In genomic region chr7:143408615-143409021, GRCm38 (mm10) we compare ENCODE assay signal across 9 mouse cellular contexts. TPM values are rescaled to one million over a fixed set of nuclear protein-coding genes. Genes with fewer than 3 reads are reported as not detected.
DNase-seq lines count a peak whose midpoint lies in the region; ATAC-seq lines count a peak whose summit lies in the region.
"Had no signal": no experiment of that assay in that cellular context is flagged by ENCODE, and none has a peak within 500 bp of the region (broad histone marks: within the 10 kb centered on the region; RNA-seq: fewer than 3 reads in every experiment).

No protein-coding gene starts in this region.

- 35% methylated on average over 13 of the region's 13 CpGs for WGBS in embryonic facial prominence, embryonic 14.5 days
- WGBS in hindbrain, embryonic 12.5 days: 47% methylated on average over 13 of the region's 13 CpGs

- H3K4me3 ChIP-seq in embryonic facial prominence, embryonic 14.5 days (ENCODE audit: low read depth, low read length): no peak overlapping the region
- no peak overlapping the region for H3K4me3 ChIP-seq in hindbrain, embryonic 12.5 days

- peak; percentile 46 for DNase-seq in adrenal gland, adult 2 months
- no peak for DNase-seq in adrenal gland, adult 18-20 months (ENCODE audit: low spot score in 2 of 2)
- peak; percentile 91 for DNase-seq in embryonic facial prominence, embryonic 14.5 days (ENCODE audit: low spot score)
- peak; percentile 70 for DNase-seq in lung, postnatal 36 days
- DNase-seq in right cerebral cortex, postnatal 36 days (ENCODE audit: low spot score in 2 of 2): no peak
- DNase-seq in spleen, adult 12 weeks (ENCODE audit: low spot score): no peak
- no peak for DNase-seq in layer of hippocampus, postnatal 25 days (ENCODE audit: extremely low spot score in 1 of 2, low spot score in 1 of 2)
- DNase-seq: thymus, adult 2 months had no signal

- H3K9me3 ChIP-seq in embryonic facial prominence, embryonic 14.5 days (ENCODE audit: control insufficient read depth, low read length): no peaks in the 10 kb centered on the region
- no peaks in the 10 kb centered on the region for H3K9me3 ChIP-seq in hindbrain, embryonic 12.5 days (replicated peaks)

- no peak overlapping the region for H3K4me2 ChIP-seq in embryonic facial prominence, embryonic 14.5 days (ENCODE audit: low read depth, low read length)
- no peak overlapping the region for H3K4me2 ChIP-seq in hindbrain, embryonic 12.5 days (replicated peaks)

- no peak overlapping the region for H3K9ac ChIP-seq in embryonic facial prominence, embryonic 14.5 days (ENCODE audit: low read depth, low read length)
- H3K9ac ChIP-seq in hindbrain, embryonic 12.5 days: peak overlapping the region; percentile 32; the same call in 1 of the 2 replicates

- no peaks in the 10 kb centered on the region for H3K27me3 ChIP-seq in embryonic facial prominence, embryonic 14.5 days (replicated peaks; ENCODE audit: control insufficient read depth, insufficient read depth, low read length)
- H3K27me3 ChIP-seq in hindbrain, embryonic 12.5 days: 0 out of 2 replicates have a peak, but pooled peaks cover 3% of the 10 kb centered on the region

- peak overlapping the region; percentile 63 for H3K27ac ChIP-seq in embryonic facial prominence, embryonic 14.5 days (replicated peaks; ENCODE audit: low read depth, low read length)
- peak overlapping the region; percentile 30; the same call in 1 of the 2 replicates for H3K27ac ChIP-seq in hindbrain, embryonic 12.5 days

- peaks cover 20% of the 10 kb centered on the region for H3K4me1 ChIP-seq in embryonic facial prominence, embryonic 14.5 days (ENCODE audit: control insufficient read depth, insufficient read depth, low read length)
- H3K4me1 ChIP-seq in hindbrain, embryonic 12.5 days: peaks cover 15% of the 10 kb centered on the region

- peak; percentile 88 for ATAC-seq in embryonic facial prominence, embryonic 14.5 days (ENCODE audit: low read depth)
- ATAC-seq in hindbrain, embryonic 12.5 days (ENCODE audit: low FRiP score): no peak

- H3K36me3 ChIP-seq in embryonic facial prominence, embryonic 14.5 days (ENCODE audit: control insufficient read depth, insufficient read depth, low read length): no peaks in the 10 kb centered on the region
- no peaks in the 10 kb centered on the region for H3K36me3 ChIP-seq in hindbrain, embryonic 12.5 days

RNA-seq across cellular contexts. Expression of gene Cdkn1c, which starts 52.2 kb away (rescaled TPM):
- total RNA-seq in adrenal gland, adult 2 months (2021): 100 to 1,000 TPM; 239 to 672 TPM
- 469 and 597 TPM in 2 replicates for polyA plus RNA-seq in adrenal gland, adult 2 months (2012; rRNA removed)
- 100 to 1,000 TPM; 153 to 767 TPM for total RNA-seq in adrenal gland, adult 18-20 months (2021)
- 2,410 and 2,543 TPM in 2 replicates for polyA plus RNA-seq in embryonic facial prominence, embryonic 14.5 days (2014; fragmentation: Nextera tagmentation; extraction: Ambion mirVana)
- 1,001 and 1,276 TPM in 2 replicates for polyA plus RNA-seq in hindbrain, embryonic 12.5 days (2016; fragmentation: Nextera tagmentation; extraction: Ambion mirVana)
- total RNA-seq in layer of hippocampus, postnatal 25 days (2021): 1 to 10 TPM; 6.8 to 8.7 TPM

Comparison
In these comparisons a context has a peak if more than half of its experiments do, and no peak if none do; other contexts are left out.
1. DNase-seq: peak in adrenal gland, adult 2 months (single experiment), embryonic facial prominence, embryonic 14.5 days (single experiment) and lung, postnatal 36 days (single experiment); none in adrenal gland, adult 18-20 months (0 of 2), right cerebral cortex, postnatal 36 days (0 of 2), spleen, adult 12 weeks (single experiment) and layer of hippocampus, postnatal 25 days (0 of 2).
2. RNA of gene Cdkn1c, which starts 52.2 kb away (total RNA-seq): 153 to 767 TPM in adrenal gland, adult 18-20 months and 239 to 672 TPM in adrenal gland, adult 2 months; 6.8 to 8.7 TPM in layer of hippocampus, postnatal 25 days; every median in the first group is over 10 times any median in the second.